Mouse (Mus musculus) heart, adult 8-10 months (tissue): ENCODE data around the gene Gm5129. TPM values are rescaled to one million over a fixed set of nuclear protein-coding genes. Genes with fewer than 3 reads are reported as not detected.

Source experiments
- DNase-seq: peaks from one replicate; pipeline ENCODE4 v3.0.0; 2022; ENCODE audit warnings: low spot score
- total RNA-seq, 4 experiments: library from RNA; stranded (reverse); gene quantifications; 2 replicates each; pipeline ENCODE4 v1.2.4; 2022

Gm5129 gene
- total RNA-seq, 4 experiments from 2014 or later: not detected

- no peak for DNase-seq
These were observed 10.4 kb downstream of the Gm5129 start for GRCm38 (mm10) chr5:29725369-29725768.

GRCm38 (mm10) chr5:29721159-29721558 lies 14.6 kb downstream of the Gm5129 start:
- DNase-seq: no peak

- no peak for DNase-seq
These were observed 22.8 kb downstream of the Gm5129 start for GRCm38 (mm10) chr5:29712906-29713305.

- DNase-seq: no peak
These were observed 24.1 kb downstream of the Gm5129 start for GRCm38 (mm10) chr5:29711631-29712030.

GRCm38 (mm10) chr5:29708258-29708657 lies 27.5 kb downstream of the Gm5129 start:
- DNase-seq: no peak

GRCm38 (mm10) chr5:29707241-29707640 lies 28.5 kb downstream of the Gm5129 start:
- no peak for DNase-seq

GRCm38 (mm10) chr5:29699520-29700202 lies 36.1 kb downstream of the Gm5129 start:
- no peak for DNase-seq

GRCm38 (mm10) chr5:29698493-29698892 lies 37.2 kb downstream of the Gm5129 start:
- no peak for DNase-seq

- DNase-seq: no peak
These were observed 47.4 kb downstream of the Gm5129 start for GRCm38 (mm10) chr5:29688352-29688751.

GRCm38 (mm10) chr5:29687671-29688070 lies 48.1 kb downstream of the Gm5129 start:
- DNase-seq: no peak

Other genes starting within 250 kb of the Gm5129 start
- gene Ube3c, start 166.7 kb downstream of the Gm5129 start, total RNA-seq: 10 to 100 TPM; 35.2 to 42.7 (median 39.9) TPM
- gene Dnajb6, start 248 bp downstream of the Gm5129 start, total RNA-seq: 10 to 100 TPM; 79.5 to 84.4 (median 83.3) TPM